Mouse (Mus musculus) liver, adult 2 months (tissue): Measurements from ENCODE around the gene Fcho1. TPM values are rescaled to one million over a fixed set of nuclear protein-coding genes. Genes with fewer than 3 reads are reported as not detected.
"Not testable (repeated sequence)": the region's sequence is repeated elsewhere in the genome, so short reads cannot be mapped to it uniquely, and the experiment has no call there.

Experiments used
- DNase-seq: peaks from one replicate; pipeline ENCODE4 v3.0.0-alpha.2; 2011; ENCODE audit warnings: low read depth, low spot score; ENCODE audit errors: extremely low read depth
- H3K27ac ChIP-seq: fragments of 200-500 bp; replicated peaks from 2 replicates; pipeline ENCODE4 v1.5.1; 2012; ENCODE audit warnings: low read depth, mild to moderate bottlenecking, control low read depth, inconsistent platforms, low read length; ENCODE audit not compliant: insufficient read depth
- H3K27me3 ChIP-seq: fragments of 200-500 bp; 2 replicates; pipeline ENCODE4 v1.6.1; 2012; ENCODE audit warnings: mild to moderate bottlenecking, moderate library complexity, low read length, inconsistent platforms; ENCODE audit not compliant: control insufficient read depth, insufficient read depth
- H3K36me3 ChIP-seq: fragments of 200-500 bp; 2 replicates; pipeline ENCODE4 v1.6.1; 2012; ENCODE audit warnings: low read length, inconsistent platforms; ENCODE audit not compliant: control insufficient read depth, insufficient read depth
- H3K4me1 ChIP-seq: fragments of 200-500 bp; 2 replicates; pipeline ENCODE4 v1.6.1; 2011; ENCODE audit warnings: low read length; ENCODE audit not compliant: control insufficient read depth, insufficient read depth
- H3K4me3 ChIP-seq: fragments of 200-500 bp; 2 replicates; pipeline ENCODE4 v1.5.1; 2011; ENCODE audit warnings: low read depth, mild to moderate bottlenecking, control low read depth, low read length, moderate library complexity; ENCODE audit not compliant: insufficient read depth
- H3K79me2 ChIP-seq: fragments of 200-500 bp; 2 replicates; pipeline ENCODE4 v1.6.1; 2012; ENCODE audit warnings: inconsistent platforms, mild to moderate bottlenecking, low read length, moderate library complexity; ENCODE audit not compliant: control insufficient read depth, insufficient read depth
- H3K9ac ChIP-seq: fragments of 200-500 bp; 2 replicates; pipeline ENCODE4 v1.6.1; 2012; ENCODE audit warnings: low read depth, mild to moderate bottlenecking, control low read depth, inconsistent platforms, low read length
- CTCF ChIP-seq: fragments of 200-500 bp; IDR thresholded peaks from 2 replicates; pipeline ENCODE4 v1.5.1; 2011; ENCODE audit warnings: low read depth, low read length, control low read depth
- POLR2A ChIP-seq: fragments of 200-500 bp; IDR thresholded peaks from 2 replicates; pipeline ENCODE4 v1.6.1; 2011; ENCODE audit warnings: low read length, control low read depth; ENCODE audit not compliant: insufficient read depth; ENCODE audit errors: extremely low read depth
- WGBS: fragments of 180-500 bp; shearing (Covaris S2); methylation state at CpG from one replicate; pipeline ENCODE4 v1.1.7; 2018; 5-methylcytosine and 5-hydroxymethylcytosine counted together
- polyA plus RNA-seq: library from polyadenylated mRNA; depleted of rRNA; stranded (reverse); fragments of >200 nt; gene quantifications from 2 replicates; pipeline ENCODE4 v1.2.3, GENCODE M21; 2012
- total RNA-seq: library from RNA; depleted of rRNA; stranded (reverse); fragments of >200 nt; gene quantifications from 2 replicates; pipeline ENCODE4 v1.2.3, GENCODE M21; 2014

Fcho1 gene
- total and polyA plus RNA-seq, 2 experiments = 0.18 to 2.8 TPM

DNA sequence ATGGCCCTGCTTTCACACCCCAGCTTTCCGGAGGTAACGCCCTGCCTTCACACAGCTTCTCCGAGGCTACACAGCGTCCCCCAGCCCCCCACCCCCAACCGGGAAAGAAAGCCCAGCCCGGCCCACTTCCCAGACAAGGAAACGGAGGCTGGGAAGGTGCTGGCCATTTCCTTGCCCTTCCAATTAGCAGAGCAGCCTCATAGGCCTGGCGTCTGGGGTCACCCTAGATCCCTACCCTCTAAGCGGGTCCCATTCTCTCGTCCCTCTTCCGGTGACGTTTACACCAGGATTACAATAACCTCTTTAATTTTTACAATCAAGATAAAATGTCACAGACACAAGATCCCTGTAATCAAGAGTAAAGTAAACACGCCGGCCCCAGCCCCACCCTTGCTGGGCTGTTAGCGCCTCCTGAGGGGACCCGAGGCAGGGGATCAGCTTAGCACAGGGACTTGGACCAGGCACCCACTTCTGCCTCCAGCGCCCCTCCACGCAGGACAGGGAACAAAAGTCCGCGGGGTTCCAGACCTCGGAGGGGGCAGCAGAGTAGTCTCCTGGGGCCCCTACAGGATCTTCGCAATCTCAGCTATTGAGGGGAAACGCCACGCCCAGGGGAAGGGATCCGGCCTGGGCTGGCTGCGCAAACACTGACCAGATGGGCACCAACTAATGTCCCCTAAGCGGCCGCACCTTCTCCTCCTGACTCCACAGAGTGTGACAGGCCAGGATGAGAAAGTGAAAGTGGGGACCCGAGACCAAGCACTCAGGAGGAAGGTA lies 24.8 kb downstream of the Fcho1 start:
- WGBS = 8% methylated on average over 29 of the region's 29 CpGs
- H3K4me1 ChIP-seq = peaks cover 3% of the 10 kb centered on the region; the same call in 1 of the 2 replicates
- TF ChIP-seq CTCF (no peak), POLR2A (no peak)

DNA sequence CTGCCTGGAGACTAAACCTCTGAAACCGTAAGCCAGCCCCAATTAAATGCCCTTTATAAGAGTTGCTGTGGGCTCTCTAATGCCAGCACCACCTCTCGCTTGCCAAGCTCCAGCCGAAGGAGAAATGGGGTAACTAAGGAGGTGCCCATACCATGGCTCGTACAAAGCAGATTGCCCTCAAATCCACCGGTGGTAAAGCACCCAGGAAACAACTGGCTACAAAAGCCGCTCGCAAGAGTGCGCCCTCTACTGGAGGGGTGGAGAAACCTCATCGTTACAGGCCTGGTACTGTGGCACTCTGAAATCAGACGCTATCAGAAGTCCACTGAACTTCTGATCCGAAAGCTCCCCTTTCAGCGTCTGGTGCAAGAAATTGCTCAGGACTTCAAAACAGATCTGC lies 30.1 kb downstream of the Fcho1 start:
- peaks cover 12% of the 10 kb centered on the region; the same call in 1 of the 2 replicates for H3K27me3 ChIP-seq
- not testable (repeated sequence) for H3K79me2 ChIP-seq, DNase-seq, H3K27ac ChIP-seq, H3K4me1 ChIP-seq, H3K9ac ChIP-seq, H3K36me3 ChIP-seq, H3K4me3 ChIP-seq
- peak; percentile 57 for TF ChIP-seq CTCF
- WGBS = 72% methylated on average over 12 of the region's 12 CpGs

More for the DNA sequence above, 24.8 kb downstream of the Fcho1 start:
- H3K9ac ChIP-seq = peak overlapping the region; percentile 26
- H3K4me3 ChIP-seq = peak overlapping the region; percentile 67
- H3K36me3 ChIP-seq = no peaks in the 10 kb centered on the region
- H3K79me2 ChIP-seq = no peaks in the 10 kb centered on the region
- no peaks in the 10 kb centered on the region for H3K27me3 ChIP-seq
- no peak for DNase-seq
- H3K27ac ChIP-seq = peak overlapping the region; percentile 34

DNA sequence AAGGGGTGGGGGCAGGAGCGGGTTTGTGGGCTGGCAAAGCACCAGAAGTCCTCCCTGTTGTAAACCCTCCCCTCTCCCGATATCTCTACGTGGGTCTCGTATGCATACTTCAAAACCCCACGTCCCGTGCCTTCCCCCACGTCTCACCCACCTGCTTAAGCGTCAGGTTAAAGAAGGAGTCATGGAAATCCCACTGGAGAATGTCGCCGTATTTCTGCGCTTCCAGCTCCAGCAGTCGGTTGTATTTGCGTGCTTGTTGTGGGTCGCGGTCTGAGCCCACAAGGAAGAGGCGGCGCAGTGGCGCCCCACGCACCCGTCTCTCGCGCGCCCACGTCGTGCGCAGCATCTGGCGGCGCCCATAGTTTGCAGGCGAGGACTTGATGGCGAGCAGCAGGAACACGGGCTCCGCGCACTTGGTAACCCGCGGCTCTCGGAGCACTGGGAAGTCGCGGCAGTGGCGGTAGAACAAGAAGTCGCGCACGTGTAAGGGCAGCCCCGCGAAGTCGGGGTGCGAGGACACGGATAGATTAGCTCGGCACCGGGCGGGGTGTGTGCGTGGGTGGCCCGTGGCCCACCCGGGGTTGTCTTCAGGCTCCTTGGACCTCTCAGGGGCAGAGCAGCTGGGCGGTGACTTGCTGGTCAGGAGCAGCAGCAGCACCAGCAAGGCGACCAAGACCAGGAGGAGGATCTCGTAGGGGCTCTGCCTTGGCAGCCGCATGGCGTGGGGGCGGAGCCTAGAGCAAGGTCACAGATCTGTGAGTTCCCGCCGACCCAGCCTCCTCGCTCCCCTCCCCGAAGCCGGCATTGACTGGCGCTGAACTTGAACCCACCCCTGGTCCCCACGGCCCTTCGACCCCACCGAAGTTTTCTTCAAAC lies 32.1 kb downstream of the Fcho1 start:
- no peak for DNase-seq
- H3K36me3 ChIP-seq = no peaks in the 10 kb centered on the region
- peaks cover 21% of the 10 kb centered on the region for H3K27me3 ChIP-seq
- no peak overlapping the region for H3K9ac ChIP-seq
- no peaks in the 10 kb centered on the region for H3K4me1 ChIP-seq
- H3K27ac ChIP-seq = no peak overlapping the region
- no peak overlapping the region for H3K4me3 ChIP-seq
- no peaks in the 10 kb centered on the region for H3K79me2 ChIP-seq
- WGBS = 26% methylated on average over 68 of the region's 68 CpGs
- TF ChIP-seq POLR2A (no peak), CTCF (no peak)

DNA sequence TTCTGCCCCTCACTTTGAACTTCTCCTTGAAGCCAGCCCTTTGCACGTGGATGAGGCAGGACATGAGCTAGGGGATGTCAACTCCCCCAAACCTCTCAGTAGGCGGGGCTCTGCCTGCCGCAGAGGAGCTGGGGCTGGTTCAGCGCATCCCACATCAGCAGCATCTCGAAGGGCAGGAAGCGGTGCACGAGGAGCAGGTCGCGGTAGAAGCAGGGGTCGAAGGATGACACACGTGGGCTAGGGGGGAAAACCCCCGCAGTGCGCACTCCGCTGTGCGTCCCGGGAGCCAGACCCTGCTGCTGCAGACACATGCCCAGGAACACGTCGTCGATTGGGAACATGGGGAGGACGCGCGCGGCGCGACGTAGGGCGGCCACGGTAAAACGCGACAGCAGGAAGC lies 33.0 kb downstream of the Fcho1 start:
- H3K79me2 ChIP-seq = no peaks in the 10 kb centered on the region
- no peak overlapping the region for H3K9ac ChIP-seq
- no peaks in the 10 kb centered on the region for H3K4me1 ChIP-seq
- H3K36me3 ChIP-seq = no peaks in the 10 kb centered on the region
- H3K27me3 ChIP-seq = peaks cover 21% of the 10 kb centered on the region
- WGBS = 17% methylated on average over 30 of the region's 30 CpGs
- TF ChIP-seq POLR2A (no peak), CTCF (no peak)
- H3K4me3 ChIP-seq = no peak overlapping the region
- no peak overlapping the region for H3K27ac ChIP-seq
- no peak for DNase-seq

DNA sequence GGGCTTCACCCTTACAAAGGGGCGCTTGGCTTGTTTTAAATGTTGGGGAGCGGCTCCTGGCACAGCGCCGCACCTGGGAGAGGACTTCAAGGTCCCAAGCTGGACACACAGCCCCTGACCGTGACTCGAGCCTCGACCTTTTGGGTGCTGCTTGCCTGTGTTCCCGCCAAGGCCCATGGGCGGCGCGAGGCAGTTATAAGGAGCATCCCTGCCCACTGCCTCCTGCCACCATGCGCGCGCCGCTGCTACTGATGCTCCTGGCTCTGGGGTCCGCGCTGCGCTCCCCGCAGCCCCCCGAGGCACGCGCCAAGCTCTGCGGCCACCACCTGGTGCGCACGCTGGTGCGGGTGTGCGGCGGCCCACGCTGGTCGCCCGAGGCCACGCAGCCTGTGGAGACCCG lies 36.5 kb downstream of the Fcho1 start, which contains the start of gene Insl3:
TSS of gene Insl3 (plus strand) at position 187 of the 400 bp plus-strand sequence.
- WGBS = 25% methylated on average over 33 of the region's 33 CpGs
- no peak within 1 kb of the TSS for H3K27ac ChIP-seq
- no peak within 1 kb of the TSS for H3K4me3 ChIP-seq
- H3K9ac ChIP-seq = no peak within 1 kb of the TSS
- H3K4me1 ChIP-seq = no peaks in the 10 kb centered on the region
- H3K79me2 ChIP-seq = no peaks in the 10 kb centered on the region
- DNase-seq = no peak
- TF ChIP-seq POLR2A = no peak
- no peak for TF ChIP-seq CTCF
- peaks cover 22% of the 10 kb centered on the region for H3K27me3 ChIP-seq
- H3K36me3 ChIP-seq = no peaks in the 10 kb centered on the region

DNA sequence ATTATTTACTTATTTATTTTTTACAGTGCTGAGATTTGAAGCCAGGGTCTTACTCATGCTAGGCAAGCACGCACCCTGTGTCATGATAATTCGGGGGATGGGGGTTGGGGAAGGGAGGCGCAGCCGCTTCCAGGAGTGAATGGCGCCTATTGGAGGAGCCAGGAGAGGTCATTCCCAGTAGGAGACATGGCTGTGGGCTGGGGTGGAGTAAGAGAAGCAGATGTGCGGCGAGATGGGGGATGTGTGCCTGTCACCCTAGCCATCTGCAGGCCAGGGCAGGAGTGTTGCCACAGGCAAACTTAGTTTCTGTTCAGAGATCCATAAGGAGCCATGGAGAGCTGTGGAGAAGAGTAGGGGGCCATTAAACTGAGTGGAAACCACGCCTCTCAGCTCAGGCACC lies 37.9 kb downstream of the Fcho1 start:
- Histone ChIP-seq H3K9ac (no peak overlapping the region), H3K27me3 (peaks cover 17% of the 10 kb centered on the region), H3K4me1 (no peaks in the 10 kb centered on the region), H3K4me3 (no peak overlapping the region), H3K36me3 (no peaks in the 10 kb centered on the region), H3K27ac (no peak overlapping the region), H3K79me2 (no peaks in the 10 kb centered on the region)
- WGBS = 32% methylated on average over 8 of the region's 8 CpGs
- DNase-seq = no peak
- TF ChIP-seq POLR2A = no peak
- TF ChIP-seq CTCF = no peak
